Mouse (Mus musculus) lung, postnatal 0 days (tissue): Measurements from ENCODE around the gene Eml3.

ENCODE experiments used
- CTCF ChIP-seq: IDR thresholded peaks from 2 replicates; pipeline ENCODE4 v1.5.1; 2016; ENCODE audit warnings: antibody characterized with exemption, mild to moderate bottlenecking
- EP300 ChIP-seq: IDR thresholded peaks from 2 replicates; pipeline ENCODE4 v1.6.1; 2016; ENCODE audit warnings: antibody characterized with exemption, mild to moderate bottlenecking, control low read depth

GRCm38 (mm10) chr19:8920836-8921291 lies 8.5 kb upstream of the Eml3 start:
- no peak for TF ChIP-seq CTCF
- no peak for TF ChIP-seq EP300
